Mouse (Mus musculus) ES-Bruce4 (cell line): ENCODE data around the gene 5330417C22Rik.

Experiments used
- CTCF ChIP-seq: IDR thresholded peaks from one replicate; pipeline ENCODE4 v1.8.1; 2011; ENCODE audit warnings: low read depth, low read length
- POLR2A ChIP-seq: IDR thresholded peaks from one replicate; pipeline ENCODE4 v1.8.1; 2011; ENCODE audit warnings: low read length; ENCODE audit not compliant: insufficient read depth

GRCm38 (mm10) chr3:108554111-108554561 lies 17.8 kb upstream of the 5330417C22Rik start:
- TF ChIP-seq POLR2A (no peak), CTCF (no peak)
